Mouse (Mus musculus): Measurements from ENCODE around the gene Gm10778. TPM values are rescaled to one million over a fixed set of nuclear protein-coding genes. Genes with fewer than 3 reads are reported as not detected.
"Not testable (repeated sequence)": the region's sequence is repeated elsewhere in the genome, so short reads cannot be mapped to it uniquely, and the experiment has no call there.

Gm10778 gene
- polyA plus RNA-seq, 1 experiment: 0.94 TPM

- H3K27ac ChIP-seq (ENCODE audit: control insufficient read depth, insufficient read depth, low read length): no peak overlapping the region
- peaks cover 11% of the 10 kb centered on the region for H3K4me1 ChIP-seq (replicated peaks; ENCODE audit: control insufficient read depth, insufficient read depth, low read length)
- DNase-seq: no peak
- TF ChIP-seq POLR2A (IDR thresholded peaks at IDR 0.05; ENCODE audit: control insufficient read depth, extremely low read depth, insufficient read depth, low read length, poor library complexity): no peak
- no peak for TF ChIP-seq CTCF (IDR thresholded peaks at IDR 0.05; ENCODE audit: borderline replicate concordance, control insufficient read depth, extremely low read depth, insufficient read depth, low read length, poor library complexity)
- no peaks in the 10 kb centered on the region for H3K27me3 ChIP-seq (ENCODE audit: control insufficient read depth, insufficient read depth, low read length)
- 95% methylated on average over 4 of the region's 4 CpGs for WGBS
- no peak overlapping the region for H3K4me3 ChIP-seq (ENCODE audit: control insufficient read depth, insufficient read depth, low read length)
- H3K36me3 ChIP-seq (ENCODE audit: control insufficient read depth, insufficient read depth, low read length): no peaks in the 10 kb centered on the region
Observed at GRCm38 (mm10) chr10:81645391-81645790, 3.5 kb upstream of the Gm10778 start.

GRCm38 (mm10) chr10:81646015-81646555 lies 2.8 kb upstream of the Gm10778 start:
- DNase-seq: no peak
- Histone ChIP-seq H3K36me3 (ENCODE audit: control insufficient read depth, insufficient read depth, low read length) (no peaks in the 10 kb centered on the region), H3K27me3 (ENCODE audit: control insufficient read depth, insufficient read depth, low read length) (no peaks in the 10 kb centered on the region), H3K4me1 (replicated peaks; ENCODE audit: control insufficient read depth, insufficient read depth, low read length) (peaks cover 11% of the 10 kb centered on the region), H3K4me3 (ENCODE audit: control insufficient read depth, insufficient read depth, low read length) (no peak overlapping the region), H3K27ac (ENCODE audit: control insufficient read depth, insufficient read depth, low read length) (no peak overlapping the region)
- TF ChIP-seq CTCF (IDR thresholded peaks at IDR 0.05; ENCODE audit: borderline replicate concordance, control insufficient read depth, extremely low read depth, insufficient read depth, low read length, poor library complexity) (no peak), POLR2A (IDR thresholded peaks at IDR 0.05; ENCODE audit: control insufficient read depth, extremely low read depth, insufficient read depth, low read length, poor library complexity) (no peak)
- WGBS: 94% methylated on average over 7 of the region's 7 CpGs

DNA sequence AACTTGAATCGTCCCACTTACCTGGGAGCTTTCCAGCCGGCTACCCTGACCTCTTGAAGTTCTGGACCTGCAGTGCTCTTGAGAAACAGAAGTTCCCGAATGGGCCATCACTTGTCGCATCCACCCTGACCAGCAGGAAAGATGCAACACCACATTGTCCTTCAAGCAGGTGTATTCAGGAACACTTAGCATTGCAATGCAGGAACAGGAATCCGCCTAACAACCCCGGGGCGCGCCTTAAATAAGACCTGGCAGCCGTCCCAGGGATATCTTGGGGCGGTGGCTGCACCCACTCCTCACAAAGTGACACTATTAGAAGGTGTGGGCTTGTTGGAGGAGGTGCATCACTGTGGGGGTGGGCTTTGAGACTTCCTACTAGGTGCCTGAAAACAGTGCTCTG lies 6.3 kb downstream of the Gm10778 start:
- Histone ChIP-seq H3K4me1 (replicated peaks; ENCODE audit: control insufficient read depth, insufficient read depth, low read length) (no peaks in the 10 kb centered on the region), H3K36me3 (ENCODE audit: control insufficient read depth, insufficient read depth, low read length) (no peaks in the 10 kb centered on the region), H3K4me3 (ENCODE audit: control insufficient read depth, insufficient read depth, low read length) (no peak overlapping the region), H3K27ac (ENCODE audit: control insufficient read depth, insufficient read depth, low read length) (no peak overlapping the region), H3K27me3 (ENCODE audit: control insufficient read depth, insufficient read depth, low read length) (no peaks in the 10 kb centered on the region)
- DNase-seq: no peak
- WGBS: 98% methylated on average over 10 of the region's 10 CpGs
- TF ChIP-seq POLR2A (IDR thresholded peaks at IDR 0.05; ENCODE audit: control insufficient read depth, extremely low read depth, insufficient read depth, low read length, poor library complexity) (no peak), CTCF (IDR thresholded peaks at IDR 0.05; ENCODE audit: borderline replicate concordance, control insufficient read depth, extremely low read depth, insufficient read depth, low read length, poor library complexity) (no peak)

DNA sequence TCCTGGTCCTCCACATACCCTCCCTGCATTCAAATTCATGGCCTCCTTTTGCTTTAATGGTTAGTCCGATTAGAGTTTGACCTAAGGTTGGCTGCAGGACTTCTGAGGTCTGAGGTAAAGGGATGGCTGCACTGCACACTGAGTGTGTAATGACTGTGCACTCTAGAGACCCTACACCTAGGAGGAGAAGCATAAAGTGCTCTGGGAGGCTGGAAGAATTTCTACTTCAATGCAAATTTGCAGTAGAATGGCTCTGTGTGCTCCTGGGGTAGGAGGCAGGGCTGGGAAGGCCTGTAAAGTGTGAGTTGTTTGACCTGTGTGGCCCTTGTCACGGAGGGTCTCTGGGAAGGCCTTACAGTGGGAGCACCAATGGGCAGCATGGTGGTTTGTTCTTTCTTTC lies 7.3 kb downstream of the Gm10778 start:
- no peaks in the 10 kb centered on the region for H3K36me3 ChIP-seq (ENCODE audit: control insufficient read depth, insufficient read depth, low read length)
- TF ChIP-seq POLR2A (IDR thresholded peaks at IDR 0.05; ENCODE audit: control insufficient read depth, extremely low read depth, insufficient read depth, low read length, poor library complexity): no peak
- no peak for TF ChIP-seq CTCF (IDR thresholded peaks at IDR 0.05; ENCODE audit: borderline replicate concordance, control insufficient read depth, extremely low read depth, insufficient read depth, low read length, poor library complexity)
- DNase-seq: no peak
- no peaks in the 10 kb centered on the region for H3K4me1 ChIP-seq (replicated peaks; ENCODE audit: control insufficient read depth, insufficient read depth, low read length)
- H3K27ac ChIP-seq (ENCODE audit: control insufficient read depth, insufficient read depth, low read length): no peak overlapping the region
- no peak overlapping the region for H3K4me3 ChIP-seq (ENCODE audit: control insufficient read depth, insufficient read depth, low read length)
- 100% methylated on average over 2 of the region's 2 CpGs for WGBS
- no peaks in the 10 kb centered on the region for H3K27me3 ChIP-seq (ENCODE audit: control insufficient read depth, insufficient read depth, low read length)

- H3K4me3 ChIP-seq (ENCODE audit: control insufficient read depth, insufficient read depth, low read length); H3K27ac ChIP-seq (ENCODE audit: control insufficient read depth, insufficient read depth, low read length); H3K4me1 ChIP-seq (replicated peaks; ENCODE audit: control insufficient read depth, insufficient read depth, low read length); DNase-seq; H3K27me3 ChIP-seq (ENCODE audit: control insufficient read depth, insufficient read depth, low read length); H3K36me3 ChIP-seq (ENCODE audit: control insufficient read depth, insufficient read depth, low read length): not testable (repeated sequence)
- WGBS: no CpG with 5 or more reads among the region's 18 CpGs
Observed at GRCm38 (mm10) chr10:81687114-81687513, 38.3 kb downstream of the Gm10778 start.

- not testable (repeated sequence) for H3K4me3 ChIP-seq (ENCODE audit: control insufficient read depth, insufficient read depth, low read length); H3K27me3 ChIP-seq (ENCODE audit: control insufficient read depth, insufficient read depth, low read length); H3K4me1 ChIP-seq (replicated peaks; ENCODE audit: control insufficient read depth, insufficient read depth, low read length); H3K27ac ChIP-seq (ENCODE audit: control insufficient read depth, insufficient read depth, low read length); DNase-seq; H3K36me3 ChIP-seq (ENCODE audit: control insufficient read depth, insufficient read depth, low read length)
- WGBS: no CpG with 5 or more reads among the region's 46 CpGs
Observed at GRCm38 (mm10) chr10:81704531-81705301, 55.9 kb downstream of the Gm10778 start, which contains the start of gene Zfp433. Zfp433 (plus strand) TSS chr10:81704825.

Other genes starting within 250 kb of the Gm10778 start
- 26.3 and 26.7 TPM in 2 replicates for gene Nfic, start 193.4 kb upstream of the Gm10778 start, polyA plus RNA-seq (2012; rRNA removed)
- 4.3 and 5.1 TPM in 2 replicates for gene Celf5, start 166.3 kb upstream of the Gm10778 start, polyA plus RNA-seq (2012; rRNA removed)
- 332 and 337 TPM in 2 replicates for gene Ncln, start 152.7 kb upstream of the Gm10778 start, polyA plus RNA-seq (2012; rRNA removed)
- 84.3 and 87.2 TPM in 2 replicates for gene S1pr4, start 148.9 kb upstream of the Gm10778 start, polyA plus RNA-seq (2012; rRNA removed)
- gene Gna15, start 124.8 kb upstream of the Gm10778 start, polyA plus RNA-seq (2012; rRNA removed): 9.5 and 10.6 TPM in 2 replicates
- gene Gna11, start 103.9 kb upstream of the Gm10778 start, polyA plus RNA-seq (2012; rRNA removed): 73.1 and 81.0 TPM in 2 replicates
- gene Aes, start 89.6 kb upstream of the Gm10778 start, polyA plus RNA-seq (2012; rRNA removed): 3,110 and 3,125 TPM in 2 replicates
- 100 and 115 TPM in 2 replicates for gene Tle2, start 74.5 kb upstream of the Gm10778 start, polyA plus RNA-seq (2012; rRNA removed)
- gene Tle6, start 48.0 kb upstream of the Gm10778 start, polyA plus RNA-seq (2012; rRNA removed): 22.5 and 28.8 TPM in 2 replicates
- gene BC025920, start 42.8 kb upstream of the Gm10778 start, polyA plus RNA-seq (2012; rRNA removed): 2.8 and 3.3 TPM in 2 replicates
- 81.9 and 84.7 TPM in 2 replicates for gene Sirt6, start 21.3 kb upstream of the Gm10778 start, polyA plus RNA-seq (2012; rRNA removed)
- gene Ankrd24, start 20.5 kb upstream of the Gm10778 start, polyA plus RNA-seq (2012; rRNA removed): 16.3 and 19.1 TPM in 2 replicates
- gene Zfp433, start 55.8 kb downstream of the Gm10778 start, polyA plus RNA-seq (2012; rRNA removed): 1.4 and 1.8 TPM in 2 replicates
- 0.22 and 0.24 TPM in 2 replicates for gene Gm3055, start 122.1 kb downstream of the Gm10778 start, polyA plus RNA-seq (2012; rRNA removed)
- gene Gm4767, start 163.1 kb downstream of the Gm10778 start, polyA plus RNA-seq (2012; rRNA removed): not detected in 2 replicates
- gene Gm32687, start 214.9 kb downstream of the Gm10778 start, polyA plus RNA-seq (2012; rRNA removed): 0.57 and 0.89 TPM in 2 replicates